8 mouse cellular contexts compared by ENCODE assay signal in genomic region chr11:90356495-90357304, GRCm38 (mm10). TPM values are rescaled to one million over a fixed set of nuclear protein-coding genes. Genes with fewer than 3 reads are reported as not detected.
DNase-seq lines count a peak whose midpoint lies in the region; ATAC-seq and TF ChIP-seq lines count a peak whose summit lies in the region.
"Had no signal": no experiment of that assay in that cellular context is flagged by ENCODE, and none has a peak within 500 bp of the region (broad histone marks: within the 10 kb centered on the region; RNA-seq: fewer than 3 reads in every experiment).

No protein-coding gene starts in this region.

- no peaks in the 10 kb centered on the region for H3K27me3 ChIP-seq in neural tube, embryonic 12.5 days (replicated peaks)
- H3K27me3 ChIP-seq in neural tube, embryonic 15.5 days (replicated peaks): no peaks in the 10 kb centered on the region
- no peaks in the 10 kb centered on the region for H3K27me3 ChIP-seq in heart, postnatal 0 days (ENCODE audit: control insufficient read depth, insufficient read depth, low read length)

- intact Hi-C loops in gastrocnemius, postnatal 36 days (cut with DNase I): no loop called here

- no peak for ATAC-seq in neural tube, embryonic 12.5 days (ENCODE audit: low FRiP score, low read depth)
- ATAC-seq in neural tube, embryonic 15.5 days (ENCODE audit: low FRiP score): no peak
- ATAC-seq in heart, postnatal 0 days (ENCODE audit: insufficient read depth, low read depth): 0 out of 2 replicates have a peak, but pooled peaks have one; percentile 18

- no peaks in the 10 kb centered on the region for H3K36me3 ChIP-seq in neural tube, embryonic 12.5 days
- H3K36me3 ChIP-seq in neural tube, embryonic 15.5 days: no peaks in the 10 kb centered on the region
- H3K36me3 ChIP-seq in heart, postnatal 0 days (replicated peaks; ENCODE audit: control insufficient read depth, insufficient read depth, low read length): no peaks in the 10 kb centered on the region

- 15% methylated on average over 9 of the region's 9 CpGs for WGBS in neural tube, embryonic 12.5 days
- WGBS in neural tube, embryonic 15.5 days: 23% methylated on average over 9 of the region's 9 CpGs
- WGBS in heart, postnatal 0 days: 34% methylated on average over 9 of the region's 9 CpGs

- peak overlapping the region; percentile 16; the same call in 1 of the 2 replicates for H3K4me2 ChIP-seq in neural tube, embryonic 12.5 days (replicated peaks)
- H3K4me2 ChIP-seq in neural tube, embryonic 15.5 days: no peak overlapping the region
- no peak overlapping the region for H3K4me2 ChIP-seq in heart, postnatal 0 days (ENCODE audit: low read depth, low read length)

- no peak overlapping the region for H3K4me3 ChIP-seq in neural tube, embryonic 12.5 days
- no peak overlapping the region for H3K4me3 ChIP-seq in neural tube, embryonic 15.5 days (replicated peaks)
- no peak overlapping the region for H3K4me3 ChIP-seq in heart, postnatal 0 days (ENCODE audit: low read depth, low read length)

- H3K4me1 ChIP-seq in neural tube, embryonic 12.5 days: peaks cover 17% of the 10 kb centered on the region
- peaks cover 25% of the 10 kb centered on the region for H3K4me1 ChIP-seq in neural tube, embryonic 15.5 days
- H3K4me1 ChIP-seq in heart, postnatal 0 days (ENCODE audit: control insufficient read depth, insufficient read depth): peaks cover 47% of the 10 kb centered on the region

- H3K9me3 ChIP-seq in neural tube, embryonic 12.5 days: no peaks in the 10 kb centered on the region
- no peaks in the 10 kb centered on the region for H3K9me3 ChIP-seq in neural tube, embryonic 15.5 days (replicated peaks)
- H3K9me3 ChIP-seq in heart, postnatal 0 days (replicated peaks; ENCODE audit: control insufficient read depth, low read length): no peaks in the 10 kb centered on the region

- peak; percentile 19 for DNase-seq in heart, postnatal 0 days (ENCODE audit: low spot score)
- DNase-seq in kidney, postnatal 36 days: peak; percentile 68 to 71
- no peak for DNase-seq in layer of hippocampus, adult 8-10 months (ENCODE audit: low spot score in 2 of 2)
- no peak for DNase-seq in gastrocnemius, postnatal 36 days
- DNase-seq in layer of hippocampus, adult 9-10 months (ENCODE audit: low spot score): no peak
- DNase-seq: thymus, postnatal 4 days had no signal

- no peak overlapping the region for H3K9ac ChIP-seq in neural tube, embryonic 12.5 days
- H3K9ac ChIP-seq in neural tube, embryonic 15.5 days (replicated peaks): no peak overlapping the region
- H3K9ac ChIP-seq in heart, postnatal 0 days (replicated peaks; ENCODE audit: low read depth, low read length): no peak overlapping the region

- H3K27ac ChIP-seq in neural tube, embryonic 12.5 days: no peak overlapping the region
- no peak overlapping the region for H3K27ac ChIP-seq in neural tube, embryonic 15.5 days (replicated peaks)
- peak overlapping the region; percentile 87 for H3K27ac ChIP-seq in heart, postnatal 0 days (ENCODE audit: low read depth)

- no peak for TF ChIP-seq EP300 in heart, postnatal 0 days (IDR thresholded peaks at IDR 0.05; ENCODE audit: low read depth)

- no peak for TF ChIP-seq CTCF in heart, postnatal 0 days (IDR thresholded peaks at IDR 0.05; ENCODE audit: low read depth)

RNA-seq across cellular contexts. Expression of gene Hlf, which starts 34.0 kb away (rescaled TPM):
- 1.8 and 2.5 TPM in 2 replicates for polyA plus RNA-seq in neural tube, embryonic 12.5 days (2016; fragmentation: Nextera tagmentation; extraction: Ambion mirVana)
- 2.6 and 3.2 TPM in 2 replicates for polyA plus RNA-seq in neural tube, embryonic 15.5 days (2015; fragmentation: Nextera tagmentation; extraction: Ambion mirVana)
- 5.4 and 7.6 TPM in 2 replicates for total RNA-seq in heart, postnatal 0 days (2014; rRNA removed; ENCODE audit: low replicate concordance)
- 6.8 and 7.0 TPM in 2 replicates for polyA plus RNA-seq in heart, postnatal 0 days (2015; fragmentation: Nextera tagmentation; extraction: Ambion mirVana)
- total RNA-seq in layer of hippocampus, adult 8-10 months (2022): 100 to 1,000 TPM in 2 of 4 experiments, 10 to 100 TPM in 2; 87.7 to 108 (median 98.0) TPM
- 1 to 10 TPM; 6.7 to 7.4 TPM for total RNA-seq in gastrocnemius, postnatal 36 days (2021)

Comparison
In these comparisons a context has a peak if more than half of its experiments do, and no peak if none do; other contexts are left out.
1. DNase-seq: peak in heart, postnatal 0 days (single experiment) and kidney, postnatal 36 days (2 of 2); none in layer of hippocampus, adult 8-10 months (0 of 2), gastrocnemius, postnatal 36 days (0 of 2) and layer of hippocampus, adult 9-10 months (single experiment).
2. RNA of gene Hlf, which starts 34.0 kb away (total RNA-seq): 87.7 to 108 TPM in layer of hippocampus, adult 8-10 months; 5.4 to 7.6 TPM in heart, postnatal 0 days and 6.7 to 7.4 TPM in gastrocnemius, postnatal 36 days; every median in the first group is over 10 times any median in the second.